Mouse (Mus musculus) T-helper 1 cell (primary cell): ENCODE measurements around the gene Atp23.
"Not testable (repeated sequence)": the region's sequence is repeated elsewhere in the genome, so short reads cannot be mapped to it uniquely, and the experiment has no call there.

Experiments
- in situ Hi-C: fragments of 300-600 bp; cut with MboI, MseI; formaldehyde crosslinking; loops from one replicate; pipeline ENCODE4 v1.15.1; 2025; ENCODE audit warnings: high pct_unique_total_duplicates

The Atp23 gene

DNA sequence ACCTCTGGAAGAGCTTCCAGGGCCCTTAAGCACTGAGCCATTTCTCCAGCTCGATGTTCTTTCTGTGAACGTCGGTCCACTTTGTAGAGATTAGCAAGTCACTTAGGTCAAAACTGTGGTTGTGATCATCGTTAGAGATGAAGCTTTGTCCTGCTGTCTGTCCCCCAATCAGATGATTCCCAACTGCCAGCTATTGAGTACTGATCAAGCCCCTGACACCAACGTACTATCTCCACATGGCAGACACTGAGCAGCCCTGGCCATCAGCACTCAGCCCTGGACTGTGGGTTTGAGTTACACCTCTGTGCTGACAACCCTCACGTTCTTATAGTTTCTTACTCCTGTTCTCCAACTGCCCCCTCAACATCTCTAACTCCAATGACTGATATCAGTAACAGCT, 74.2 kb downstream of the Atp23 start:
- in situ Hi-C loops = no loop called here

DNA sequence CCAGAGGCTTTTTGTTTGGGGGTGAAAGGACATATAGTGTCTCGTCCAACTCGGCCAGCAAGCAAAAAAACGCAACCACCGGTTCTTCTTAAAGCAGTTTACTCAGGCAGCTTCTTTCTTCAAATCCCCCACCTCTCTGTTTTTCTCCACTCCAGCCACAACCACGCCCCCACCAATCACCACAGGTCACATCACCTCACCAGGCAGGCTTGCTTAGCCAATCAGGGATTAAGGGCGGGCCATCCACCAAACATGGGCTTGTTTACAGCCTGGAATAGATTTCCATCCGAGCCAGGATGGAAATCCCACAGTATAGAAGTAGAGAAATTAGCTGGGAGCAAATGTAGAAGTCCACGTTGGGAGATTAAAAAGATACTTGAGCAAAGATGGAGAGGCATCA, 74.9 kb downstream of the Atp23 start:
- in situ Hi-C loops = not testable (repeated sequence)

DNA sequence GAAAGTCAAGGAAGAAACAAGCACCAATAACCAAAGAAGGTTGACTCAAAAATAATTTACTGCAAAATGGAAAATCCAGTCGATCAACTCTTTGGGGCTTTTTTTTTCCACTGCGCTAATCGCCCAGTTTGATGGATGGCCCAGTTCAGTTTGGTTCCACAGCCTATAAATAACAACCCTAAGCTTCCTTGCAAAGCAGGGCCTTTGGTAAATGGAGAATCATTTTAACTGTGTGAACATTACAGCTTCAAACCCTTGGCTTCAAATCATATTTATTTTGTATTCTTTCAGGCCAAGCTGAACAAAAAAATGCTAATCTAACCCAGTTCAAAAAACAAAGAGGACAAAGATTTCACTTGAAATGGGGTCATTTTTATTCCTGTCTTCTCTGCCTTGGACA, 78.7 kb downstream of the Atp23 start:
- in situ Hi-C loops = no loop called here
